Mouse (Mus musculus) frontal cortex, postnatal 36 days (tissue): ENCODE measurements around the gene Thsd7b.
A peak's percentile ranks its signal among the peaks of the same experiment; 100 is the strongest.
"Not testable (repeated sequence)": the region's sequence is repeated elsewhere in the genome, so short reads cannot be mapped to it uniquely, and the experiment has no call there.

Experiments used
- DNase-seq, 2 experiments: peaks; one replicate each; pipeline ENCODE4 v3.0.0; 2022; ENCODE audit warnings: low spot score in 2 of 2

Thsd7b gene

GRCm38 (mm10) chr1:129635146-129635545 lies 362.0 kb downstream of the Thsd7b start:
- DNase-seq = peak in 1 of 2 experiments; percentile 6

- no peak for DNase-seq
These were observed 371.3 kb downstream of the Thsd7b start for GRCm38 (mm10) chr1:129644252-129644861.

GRCm38 (mm10) chr1:129651448-129651847 lies 378.3 kb downstream of the Thsd7b start:
- not testable (repeated sequence) for DNase-seq

- peak in 1 of 2 experiments; percentile 23 for DNase-seq
These were observed 384.9 kb downstream of the Thsd7b start for GRCm38 (mm10) chr1:129658045-129658444.

- no peak for DNase-seq
These were observed 402.8 kb downstream of the Thsd7b start for GRCm38 (mm10) chr1:129675878-129676277.

- no peak for DNase-seq
These were observed 405.7 kb downstream of the Thsd7b start for GRCm38 (mm10) chr1:129678851-129679250.

GRCm38 (mm10) chr1:129705701-129706100 lies 432.6 kb downstream of the Thsd7b start:
- no peak for DNase-seq

- peak; percentile 15 to 72 for DNase-seq
These were observed 439.6 kb downstream of the Thsd7b start for GRCm38 (mm10) chr1:129712706-129713105.

- no peak for DNase-seq
These were observed 440.5 kb downstream of the Thsd7b start for GRCm38 (mm10) chr1:129713571-129713970.

GRCm38 (mm10) chr1:129719592-129719991 lies 446.5 kb downstream of the Thsd7b start:
- DNase-seq = no peak

GRCm38 (mm10) chr1:129731991-129732390 lies 458.9 kb downstream of the Thsd7b start:
- no peak for DNase-seq

- DNase-seq = no peak
These were observed 474.5 kb downstream of the Thsd7b start for GRCm38 (mm10) chr1:129747595-129747994.

GRCm38 (mm10) chr1:129756548-129757240 lies 483.6 kb downstream of the Thsd7b start:
- DNase-seq = no peak

GRCm38 (mm10) chr1:129759003-129759402 lies 485.9 kb downstream of the Thsd7b start:
- DNase-seq = no peak

- DNase-seq = no peak
These were observed 488.1 kb downstream of the Thsd7b start for GRCm38 (mm10) chr1:129761234-129761633.

GRCm38 (mm10) chr1:129764748-129765147 lies 491.6 kb downstream of the Thsd7b start:
- DNase-seq = no peak

GRCm38 (mm10) chr1:129777055-129777454 lies 504.0 kb downstream of the Thsd7b start:
- no peak for DNase-seq

- no peak for DNase-seq
These were observed 506.4 kb downstream of the Thsd7b start for GRCm38 (mm10) chr1:129779506-129779905.

- no peak for DNase-seq
These were observed 507.5 kb downstream of the Thsd7b start for GRCm38 (mm10) chr1:129780589-129780988.

- no peak for DNase-seq
These were observed 525.4 kb downstream of the Thsd7b start for GRCm38 (mm10) chr1:129798519-129798918.

GRCm38 (mm10) chr1:129826927-129827326 lies 553.8 kb downstream of the Thsd7b start:
- no peak for DNase-seq

GRCm38 (mm10) chr1:129837324-129837723 lies 564.2 kb downstream of the Thsd7b start:
- no peak for DNase-seq

- no peak for DNase-seq
These were observed 564.7 kb downstream of the Thsd7b start for GRCm38 (mm10) chr1:129837776-129838175.
